Mouse (Mus musculus) hindbrain, embryonic 12.5 days (tissue): ENCODE measurements at regions not wholly inside any gene's neighbourhood (a gene's known extent, or its start where the extent isn't known, plus 50 kb on each side); places are given as distances from the start of the nearest gene placed in this dataset.

Source experiments
- ATAC-seq: fragments of 200-750 bp; cut with Nextera tagmentation; 2 replicates; pipeline ENCODE4 v1.8.0; 2017; ENCODE audit warnings: moderate TSS enrichment; ENCODE audit not compliant: low FRiP score
- H3K27ac ChIP-seq: fragments of 300-500 bp; sonication (generic); 2 replicates; pipeline ENCODE4 v1.5.1; 2016; ENCODE audit warnings: mild to moderate bottlenecking
- H3K27me3 ChIP-seq: fragments of 300-500 bp; sonication (generic); 2 replicates; pipeline ENCODE4 v1.6.1; 2016; ENCODE audit warnings: mild to moderate bottlenecking
- H3K36me3 ChIP-seq: fragments of 300-500 bp; sonication (generic); 2 replicates; pipeline ENCODE4 v1.6.1; 2016; ENCODE audit warnings: mild to moderate bottlenecking
- H3K4me1 ChIP-seq: fragments of 300-500 bp; sonication (generic); 2 replicates; pipeline ENCODE4 v1.6.1; 2016
- H3K4me2 ChIP-seq: fragments of 300-500 bp; sonication (generic); replicated peaks from 2 replicates; pipeline ENCODE4 v1.6.1; 2016; ENCODE audit warnings: mild to moderate bottlenecking
- H3K4me3 ChIP-seq: fragments of 300-500 bp; sonication (generic); 2 replicates; pipeline ENCODE4 v1.5.1; 2016; ENCODE audit warnings: mild to moderate bottlenecking
- H3K9ac ChIP-seq: fragments of 300-500 bp; sonication (generic); 2 replicates; pipeline ENCODE4 v1.6.1; 2016; ENCODE audit warnings: mild to moderate bottlenecking, moderate library complexity
- H3K9me3 ChIP-seq: fragments of 300-500 bp; sonication (generic); replicated peaks from 2 replicates; pipeline ENCODE4 v1.6.1; 2016; ENCODE audit warnings: mild to moderate bottlenecking
- WGBS: fragments of 180-500 bp; shearing (Covaris S2); methylation state at CpG from one replicate; pipeline ENCODE4 v1.1.7; 2016; 5-methylcytosine and 5-hydroxymethylcytosine counted together

GRCm38 (mm10) chr3:147189737-147190136 is 337.6 kb downstream of the Ttll7 start:
- 0 out of 2 replicates have a peak, but pooled peaks have one; percentile 43 for ATAC-seq
- WGBS, result 78% methylated on average over 2 of the region's 2 CpGs
- no peak overlapping the region for H3K4me2 ChIP-seq

GRCm38 (mm10) chr3:147196626-147197025 is 344.5 kb downstream of the Ttll7 start:
- H3K4me2 ChIP-seq, result no peak overlapping the region
- ATAC-seq, result no peak

More at GRCm38 (mm10) chr3:147189737-147190136, 337.6 kb downstream of the Ttll7 start:
- Histone ChIP-seq H3K4me3 (no peak overlapping the region), H3K27ac (no peak overlapping the region), H3K36me3 (no peaks in the 10 kb centered on the region), H3K27me3 (no peaks in the 10 kb centered on the region), H3K4me1 (no peaks in the 10 kb centered on the region), H3K9ac (no peak overlapping the region), H3K9me3 (no peaks in the 10 kb centered on the region)

GRCm38 (mm10) chr3:147197215-147197614 is 345.0 kb downstream of the Ttll7 start:
- no peak overlapping the region for H3K27ac ChIP-seq
- H3K4me2 ChIP-seq, result no peak overlapping the region
- H3K27me3 ChIP-seq, result no peaks in the 10 kb centered on the region
- no peaks in the 10 kb centered on the region for H3K36me3 ChIP-seq
- WGBS, result 50% methylated on average over 2 of the region's 2 CpGs
- H3K4me1 ChIP-seq, result no peaks in the 10 kb centered on the region
- no peak for ATAC-seq
- no peak overlapping the region for H3K9ac ChIP-seq
- H3K4me3 ChIP-seq, result no peak overlapping the region
- no peaks in the 10 kb centered on the region for H3K9me3 ChIP-seq

More at GRCm38 (mm10) chr3:147196626-147197025, 344.5 kb downstream of the Ttll7 start:
- Histone ChIP-seq H3K36me3 (no peaks in the 10 kb centered on the region), H3K4me3 (no peak overlapping the region), H3K4me1 (no peaks in the 10 kb centered on the region), H3K27ac (no peak overlapping the region), H3K27me3 (no peaks in the 10 kb centered on the region), H3K9me3 (no peaks in the 10 kb centered on the region), H3K9ac (no peak overlapping the region)
- WGBS, result 75% methylated on average over 8 of the region's 8 CpGs

- H3K36me3 ChIP-seq, result no peaks in the 10 kb centered on the region
- no peak overlapping the region for H3K4me3 ChIP-seq
- WGBS, result 42% methylated on average over 5 of the region's 5 CpGs
- H3K9me3 ChIP-seq, result no peaks in the 10 kb centered on the region
- peaks cover 4% of the 10 kb centered on the region; the same call in 1 of the 2 replicates for H3K4me1 ChIP-seq
- no peaks in the 10 kb centered on the region for H3K27me3 ChIP-seq
- H3K27ac ChIP-seq, result no peak overlapping the region
- no peak for ATAC-seq
- H3K4me2 ChIP-seq, result no peak overlapping the region
- no peak overlapping the region for H3K9ac ChIP-seq
Measured at GRCm38 (mm10) chr3:147211127-147211940, 359.2 kb downstream of the Ttll7 start.

- Histone ChIP-seq H3K9ac (no peak overlapping the region), H3K36me3 (no peaks in the 10 kb centered on the region), H3K27ac (no peak overlapping the region), H3K27me3 (no peaks in the 10 kb centered on the region), H3K4me3 (no peak overlapping the region), H3K9me3 (no peaks in the 10 kb centered on the region), H3K4me2 (no peak overlapping the region), H3K4me1 (no peaks in the 10 kb centered on the region)
- no peak for ATAC-seq
- WGBS, result 82% methylated on average over 2 of the region's 2 CpGs
Measured at GRCm38 (mm10) chr3:147228663-147229062, 376.5 kb downstream of the Ttll7 start.

- 88% methylated on average over 7 of the region's 7 CpGs for WGBS
- H3K4me3 ChIP-seq, result no peak overlapping the region
- no peak overlapping the region for H3K4me2 ChIP-seq
- H3K27ac ChIP-seq, result no peak overlapping the region
- H3K9me3 ChIP-seq, result no peaks in the 10 kb centered on the region
- no peak overlapping the region for H3K9ac ChIP-seq
- H3K4me1 ChIP-seq, result no peaks in the 10 kb centered on the region
- no peak for ATAC-seq
- H3K36me3 ChIP-seq, result no peaks in the 10 kb centered on the region
- no peaks in the 10 kb centered on the region for H3K27me3 ChIP-seq
Measured at GRCm38 (mm10) chr3:147230594-147230993, 378.4 kb downstream of the Ttll7 start.

GRCm38 (mm10) chr3:147238398-147238797 is 386.2 kb downstream of the Ttll7 start:
- no peak overlapping the region for H3K9ac ChIP-seq
- no peak overlapping the region for H3K4me2 ChIP-seq
- H3K4me3 ChIP-seq, result no peak overlapping the region
- H3K4me1 ChIP-seq, result no peaks in the 10 kb centered on the region
- 88% methylated on average over 1 of the region's 1 CpGs for WGBS
- ATAC-seq, result no peak
- no peak overlapping the region for H3K27ac ChIP-seq
- H3K36me3 ChIP-seq, result no peaks in the 10 kb centered on the region
- H3K9me3 ChIP-seq, result no peaks in the 10 kb centered on the region
- H3K27me3 ChIP-seq, result no peaks in the 10 kb centered on the region

- Histone ChIP-seq H3K36me3 (no peaks in the 10 kb centered on the region), H3K9ac (no peak overlapping the region), H3K27me3 (no peaks in the 10 kb centered on the region), H3K4me1 (no peaks in the 10 kb centered on the region), H3K9me3 (no peaks in the 10 kb centered on the region), H3K4me3 (no peak overlapping the region), H3K27ac (no peak overlapping the region), H3K4me2 (no peak overlapping the region)
- WGBS, result 25% methylated on average over 4 of the region's 4 CpGs
- no peak for ATAC-seq
Measured at GRCm38 (mm10) chr3:147240651-147241050, 388.5 kb downstream of the Ttll7 start.

- WGBS, result 54% methylated on average over 5 of the region's 5 CpGs
- Histone ChIP-seq H3K4me2 (no peak overlapping the region), H3K27me3 (no peaks in the 10 kb centered on the region), H3K4me3 (no peak overlapping the region), H3K36me3 (no peaks in the 10 kb centered on the region), H3K4me1 (no peaks in the 10 kb centered on the region), H3K9me3 (no peaks in the 10 kb centered on the region), H3K9ac (no peak overlapping the region), H3K27ac (no peak overlapping the region)
- ATAC-seq, result no peak
Measured at GRCm38 (mm10) chr3:147244911-147245430, 392.8 kb downstream of the Ttll7 start.

- WGBS, result 78% methylated on average over 5 of the region's 5 CpGs
Measured at GRCm38 (mm10) chr3:147246141-147246540, 394.0 kb downstream of the Ttll7 start.

GRCm38 (mm10) chr3:147249466-147249865 is 397.3 kb downstream of the Ttll7 start:
- whole genome bisulfite sequencing, result 82% methylated on average over 1 of the region's 1 CpGs
- ATAC-seq, result no peak
- Histone ChIP-seq H3K4me1 (peaks cover 13% of the 10 kb centered on the region), H3K9me3 (no peaks in the 10 kb centered on the region), H3K4me2 (no peak overlapping the region), H3K9ac (no peak overlapping the region), H3K27me3 (no peaks in the 10 kb centered on the region), H3K4me3 (no peak overlapping the region), H3K36me3 (no peaks in the 10 kb centered on the region), H3K27ac (no peak overlapping the region)

More at GRCm38 (mm10) chr3:147246141-147246540, 394.0 kb downstream of the Ttll7 start:
- H3K4me3 ChIP-seq, result no peak overlapping the region
- H3K27me3 ChIP-seq, result no peaks in the 10 kb centered on the region
- no peaks in the 10 kb centered on the region for H3K9me3 ChIP-seq
- H3K4me2 ChIP-seq, result no peak overlapping the region
- H3K27ac ChIP-seq, result no peak overlapping the region
- no peaks in the 10 kb centered on the region for H3K36me3 ChIP-seq
- ATAC-seq, result no peak
- H3K9ac ChIP-seq, result no peak overlapping the region
- H3K4me1 ChIP-seq, result no peaks in the 10 kb centered on the region

- Histone ChIP-seq H3K9ac (no peak overlapping the region), H3K4me2 (no peak overlapping the region), H3K27me3 (no peaks in the 10 kb centered on the region), H3K36me3 (no peaks in the 10 kb centered on the region), H3K27ac (no peak overlapping the region), H3K4me1 (peaks cover 16% of the 10 kb centered on the region), H3K9me3 (no peaks in the 10 kb centered on the region), H3K4me3 (no peak overlapping the region)
- 85% methylated on average over 2 of the region's 2 CpGs for WGBS
- ATAC-seq, result no peak
Measured at GRCm38 (mm10) chr3:147249906-147250305, 397.7 kb downstream of the Ttll7 start.
